Mouse (Mus musculus): ENCODE results near the gene Gtf3c2. TPM values are rescaled to one million over a fixed set of nuclear protein-coding genes. Genes with fewer than 3 reads are reported as not detected.

Gene Gtf3c2
- polyA plus RNA-seq, 1 experiment from 2014 or later = 72.6 TPM

DNA sequence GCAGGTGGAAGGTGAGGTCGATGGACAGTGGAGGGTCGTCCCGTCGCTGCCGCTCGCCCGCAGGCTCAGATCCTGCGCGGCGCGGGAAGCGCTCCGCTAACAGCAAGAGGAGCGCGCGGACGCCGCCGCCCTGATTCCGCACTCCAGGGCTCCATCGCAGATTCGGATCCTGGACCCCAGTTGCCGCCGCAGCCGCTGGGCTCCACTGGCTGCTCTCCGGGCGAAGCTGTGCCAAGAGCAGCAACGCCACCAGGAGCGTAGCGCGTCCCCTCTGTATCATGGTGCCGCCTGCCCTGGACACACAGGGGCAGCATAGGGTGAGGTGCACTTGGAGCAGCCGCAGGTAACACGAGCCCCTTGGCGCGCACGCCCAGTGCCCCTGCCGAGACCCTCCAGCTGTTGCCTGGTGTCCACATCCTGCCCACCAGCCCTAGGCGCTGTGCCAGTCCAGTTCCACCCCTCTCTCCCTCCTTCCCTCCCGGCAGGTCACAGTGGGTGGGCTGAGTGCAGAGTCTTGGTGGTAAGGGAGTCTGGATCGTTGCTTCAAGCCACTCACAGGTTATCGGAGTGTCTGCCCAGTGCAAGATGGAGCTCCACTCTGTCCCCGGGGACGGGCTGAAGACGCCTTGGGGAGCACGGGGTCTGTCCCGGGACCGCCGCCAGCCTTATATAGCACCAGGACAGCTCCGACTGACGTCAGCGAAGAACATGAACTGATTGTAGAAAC, 41.5 kb downstream of the Gtf3c2 start, which contains the start of gene Ucn:
Gene Ucn, minus strand, starts transcription at position 589 of the 727 bp plus-strand sequence.
- H3K9me3 ChIP-seq (ENCODE audit: control insufficient read depth, low read length) = no peaks in the 10 kb centered on the region
- peak within 1 kb of the TSS; percentile 33 for H3K4me2 ChIP-seq (replicated peaks; ENCODE audit: low read depth, low read length)
- WGBS = 2% methylated on average over 51 of the region's 52 CpGs
- H3K36me3 ChIP-seq (ENCODE audit: control insufficient read depth, insufficient read depth, low read length) = no peaks in the 10 kb centered on the region
- no peak within 1 kb of the TSS for H3K9ac ChIP-seq (ENCODE audit: low read depth, low read length)
- H3K27me3 ChIP-seq (ENCODE audit: control insufficient read depth, insufficient read depth, low read length) = peaks cover 46% of the 10 kb centered on the region
- H3K4me3 ChIP-seq (ENCODE audit: low read depth, low read length) = peak within 1 kb of the TSS; percentile 31
- DNase-seq (ENCODE audit: low spot score) = peak; percentile 36
- no peak within 1 kb of the TSS for H3K27ac ChIP-seq (ENCODE audit: low read depth, low read length)
- H3K4me1 ChIP-seq (replicated peaks; ENCODE audit: control insufficient read depth, insufficient read depth, low read length) = peaks cover 10% of the 10 kb centered on the region
- ATAC-seq (ENCODE audit: low FRiP score) = no peak

DNA sequence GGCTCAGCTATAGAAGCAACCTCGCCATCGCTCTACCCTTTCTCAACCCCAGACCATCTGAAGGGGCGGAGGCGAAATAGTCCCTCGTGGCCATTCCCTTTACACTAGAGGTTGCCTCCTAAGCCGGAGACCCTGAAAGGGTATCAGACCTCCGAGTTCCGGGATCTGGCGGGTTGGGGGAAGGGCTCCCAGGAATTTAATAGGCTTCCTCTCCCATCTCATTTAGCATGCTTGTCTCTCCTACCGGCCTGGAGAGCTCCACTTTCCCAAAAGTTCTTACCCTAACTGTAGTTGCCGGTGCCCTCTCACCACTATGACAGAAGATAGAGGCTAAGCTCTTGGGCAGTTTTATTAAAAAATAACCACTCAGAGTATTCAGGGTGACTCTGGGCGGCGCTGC, 42.3 kb downstream of the Gtf3c2 start:
- DNase-seq (ENCODE audit: low spot score) (peak; percentile 34), ATAC-seq (ENCODE audit: low FRiP score) (no peak)
- H3K27me3 ChIP-seq (ENCODE audit: control insufficient read depth, insufficient read depth, low read length) = peaks cover 46% of the 10 kb centered on the region
- no peaks in the 10 kb centered on the region for H3K9me3 ChIP-seq (ENCODE audit: control insufficient read depth, low read length)
- H3K4me1 ChIP-seq (replicated peaks; ENCODE audit: control insufficient read depth, insufficient read depth, low read length) = peaks cover 10% of the 10 kb centered on the region
- peak overlapping the region; percentile 33 for H3K4me2 ChIP-seq (replicated peaks; ENCODE audit: low read depth, low read length)
- H3K9ac ChIP-seq (ENCODE audit: low read depth, low read length) = no peak overlapping the region
- under 1% methylated on average over 13 of the region's 13 CpGs for WGBS
- no peak overlapping the region for H3K27ac ChIP-seq (ENCODE audit: low read depth, low read length)
- peak overlapping the region; percentile 31 for H3K4me3 ChIP-seq (ENCODE audit: low read depth, low read length)
- no peaks in the 10 kb centered on the region for H3K36me3 ChIP-seq (ENCODE audit: control insufficient read depth, insufficient read depth, low read length)

DNA sequence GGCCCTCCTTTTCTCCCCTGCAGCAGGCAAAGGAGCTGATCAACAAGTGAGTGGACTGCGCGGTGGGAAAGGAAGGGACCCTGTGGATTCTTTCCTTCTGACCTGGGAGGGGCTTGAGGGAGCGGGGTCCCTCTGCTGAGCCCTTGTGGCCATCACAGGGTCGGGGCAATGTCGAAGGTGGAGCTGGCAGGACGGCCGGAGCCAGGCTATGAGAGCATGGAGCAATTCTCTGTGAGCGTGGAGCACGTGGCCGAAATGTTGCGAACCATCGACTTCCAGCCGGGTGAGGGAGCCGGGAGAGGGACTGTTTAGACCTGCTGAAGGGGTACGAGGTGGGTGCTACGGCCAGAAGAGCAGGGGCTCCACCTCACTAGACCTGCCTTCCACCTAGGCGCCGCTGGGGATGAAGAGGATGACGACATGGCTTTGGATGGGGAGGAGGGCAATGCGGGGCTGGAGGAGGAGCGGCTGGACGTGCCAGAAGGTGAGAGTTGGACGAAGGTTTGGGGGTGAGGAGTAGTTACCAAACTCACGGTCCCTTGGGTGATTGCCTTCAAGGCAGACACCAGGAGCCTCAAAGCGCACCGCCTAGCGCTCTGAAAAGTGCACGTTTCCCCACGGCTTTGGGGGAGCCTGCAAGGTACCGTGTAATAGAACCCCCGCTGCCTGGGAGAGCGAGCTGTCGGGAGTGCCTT, 43.1 kb downstream of the Gtf3c2 start:
- Histone ChIP-seq H3K9me3 (ENCODE audit: control insufficient read depth, low read length) (no peaks in the 10 kb centered on the region), H3K27ac (ENCODE audit: low read depth, low read length) (no peak overlapping the region), H3K36me3 (ENCODE audit: control insufficient read depth, insufficient read depth, low read length) (no peaks in the 10 kb centered on the region), H3K4me2 (replicated peaks; ENCODE audit: low read depth, low read length) (peak overlapping the region; percentile 23), H3K27me3 (ENCODE audit: control insufficient read depth, insufficient read depth, low read length) (peaks cover 46% of the 10 kb centered on the region), H3K4me3 (ENCODE audit: low read depth, low read length) (no peak overlapping the region; the same call in 1 of the 2 replicates), H3K9ac (ENCODE audit: low read depth, low read length) (no peak overlapping the region), H3K4me1 (replicated peaks; ENCODE audit: control insufficient read depth, insufficient read depth, low read length) (peaks cover 10% of the 10 kb centered on the region)
- DNase-seq (ENCODE audit: low spot score) (peak; percentile 34), ATAC-seq (ENCODE audit: low FRiP score) (no peak)
- WGBS = under 1% methylated on average over 33 of the region's 33 CpGs

DNA sequence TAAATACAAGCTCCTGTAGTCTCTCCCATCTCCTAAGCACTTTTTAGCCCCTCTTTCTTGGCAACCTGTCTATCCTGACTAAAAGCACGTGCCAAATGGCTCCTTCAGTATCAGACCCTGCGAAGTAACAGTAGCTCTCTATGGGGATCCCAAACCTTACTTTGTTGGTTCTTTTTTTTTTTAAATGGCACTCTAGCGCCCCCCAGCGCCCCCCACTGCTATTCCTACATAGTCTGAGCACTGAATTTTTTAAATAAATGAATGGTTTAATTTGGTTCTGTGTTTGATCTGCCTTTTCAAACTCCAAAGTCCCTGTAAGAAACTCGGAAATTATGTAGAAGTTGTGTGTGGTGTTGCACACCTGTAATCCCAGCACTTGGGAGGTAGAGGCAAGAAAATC, 53.9 kb downstream of the Gtf3c2 start:
- WGBS = 40% methylated on average over 5 of the region's 5 CpGs
- Histone ChIP-seq H3K36me3 (ENCODE audit: control insufficient read depth, insufficient read depth, low read length) (no peaks in the 10 kb centered on the region), H3K27me3 (ENCODE audit: control insufficient read depth, insufficient read depth, low read length) (no peaks in the 10 kb centered on the region), H3K4me2 (replicated peaks; ENCODE audit: low read depth, low read length) (no peak overlapping the region), H3K4me3 (ENCODE audit: low read depth, low read length) (no peak overlapping the region), H3K9ac (ENCODE audit: low read depth, low read length) (no peak overlapping the region), H3K4me1 (replicated peaks; ENCODE audit: control insufficient read depth, insufficient read depth, low read length) (no peaks in the 10 kb centered on the region), H3K9me3 (ENCODE audit: control insufficient read depth, low read length) (no peaks in the 10 kb centered on the region), H3K27ac (ENCODE audit: low read depth, low read length) (no peak overlapping the region)
- ATAC-seq (ENCODE audit: low FRiP score) (no peak), DNase-seq (ENCODE audit: low spot score) (no peak)

DNA sequence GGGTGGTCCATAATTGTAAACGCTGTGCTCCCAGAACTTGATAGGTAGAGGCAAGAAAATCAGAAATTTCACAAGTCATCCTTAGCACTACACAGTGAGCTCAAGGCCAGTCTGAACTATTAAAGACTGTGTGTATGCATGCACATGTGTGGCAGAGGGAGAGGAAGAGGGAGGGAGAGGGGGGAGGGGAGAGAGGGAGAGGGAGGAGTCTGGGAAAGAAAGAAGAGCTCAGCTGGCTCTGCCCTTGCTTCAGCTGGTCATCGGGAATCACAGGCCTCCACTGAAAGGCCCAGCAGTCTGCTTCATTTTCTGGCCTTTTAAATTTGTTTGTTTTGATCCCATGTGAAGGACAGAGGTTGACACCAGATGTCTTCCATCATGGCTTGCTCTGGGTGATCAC, 56.5 kb downstream of the Gtf3c2 start:
- H3K27ac ChIP-seq (ENCODE audit: low read depth, low read length) = no peak overlapping the region
- H3K36me3 ChIP-seq (ENCODE audit: control insufficient read depth, insufficient read depth, low read length) = no peaks in the 10 kb centered on the region
- no peaks in the 10 kb centered on the region for H3K9me3 ChIP-seq (ENCODE audit: control insufficient read depth, low read length)
- WGBS = 50% methylated on average over 2 of the region's 2 CpGs
- no peak overlapping the region for H3K4me2 ChIP-seq (replicated peaks; ENCODE audit: low read depth, low read length)
- DNase-seq (ENCODE audit: low spot score) (no peak), ATAC-seq (ENCODE audit: low FRiP score) (no peak)
- no peak overlapping the region for H3K4me3 ChIP-seq (ENCODE audit: low read depth, low read length)
- H3K4me1 ChIP-seq (replicated peaks; ENCODE audit: control insufficient read depth, insufficient read depth, low read length) = no peaks in the 10 kb centered on the region
- no peaks in the 10 kb centered on the region for H3K27me3 ChIP-seq (ENCODE audit: control insufficient read depth, insufficient read depth, low read length)
- H3K9ac ChIP-seq (ENCODE audit: low read depth, low read length) = no peak overlapping the region

DNA sequence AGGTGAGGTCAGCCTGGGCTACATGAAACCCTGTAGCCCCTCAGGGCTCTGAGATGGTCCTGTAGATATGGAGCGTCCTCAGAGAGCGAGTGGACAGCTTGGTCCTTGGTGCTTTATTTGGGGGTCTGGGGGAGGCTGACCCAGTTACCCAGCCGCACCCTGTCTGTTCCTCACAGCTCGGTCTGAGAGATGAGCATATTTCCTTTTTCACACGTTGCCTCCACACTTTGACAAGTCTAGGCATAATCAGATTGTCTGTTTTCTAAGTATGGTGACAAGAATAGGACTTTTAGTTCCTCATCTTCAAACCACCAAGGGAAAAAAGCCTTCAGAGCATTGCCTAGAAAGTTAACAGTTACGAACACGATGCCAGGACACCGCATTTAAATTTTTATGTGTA, 58.8 kb downstream of the Gtf3c2 start:
- no peaks in the 10 kb centered on the region for H3K9me3 ChIP-seq (ENCODE audit: control insufficient read depth, low read length)
- WGBS = 88% methylated on average over 8 of the region's 8 CpGs
- no peak for DNase-seq (ENCODE audit: low spot score)
- no peak for ATAC-seq (ENCODE audit: low FRiP score)
- no peaks in the 10 kb centered on the region for H3K36me3 ChIP-seq (ENCODE audit: control insufficient read depth, insufficient read depth, low read length)
- H3K4me3 ChIP-seq (ENCODE audit: low read depth, low read length) = no peak overlapping the region
- no peaks in the 10 kb centered on the region for H3K27me3 ChIP-seq (ENCODE audit: control insufficient read depth, insufficient read depth, low read length)
- no peaks in the 10 kb centered on the region for H3K4me1 ChIP-seq (replicated peaks; ENCODE audit: control insufficient read depth, insufficient read depth, low read length)
- H3K27ac ChIP-seq (ENCODE audit: low read depth, low read length) = no peak overlapping the region
- H3K9ac ChIP-seq (ENCODE audit: low read depth, low read length) = no peak overlapping the region
- H3K4me2 ChIP-seq (replicated peaks; ENCODE audit: low read depth, low read length) = no peak overlapping the region

DNA sequence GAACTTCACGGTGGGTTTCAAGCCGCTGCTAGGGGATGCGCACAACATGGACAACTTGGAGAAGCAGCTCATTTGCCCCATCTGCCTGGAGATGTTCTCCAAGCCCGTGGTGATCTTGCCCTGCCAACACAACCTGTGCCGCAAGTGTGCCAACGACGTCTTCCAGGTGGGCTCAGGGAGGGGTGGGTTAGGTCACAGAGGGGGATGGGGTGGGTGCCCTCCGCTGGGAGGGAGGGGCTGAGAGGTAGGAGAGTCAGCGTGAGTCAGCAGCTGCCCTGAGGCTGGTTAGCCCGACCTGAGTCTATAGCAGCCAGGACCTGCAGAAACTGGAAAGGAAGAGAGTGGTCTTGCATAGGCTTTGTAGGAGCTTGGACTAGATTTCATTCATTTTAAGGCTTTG, 63.0 kb downstream of the Gtf3c2 start:
- Histone ChIP-seq H3K4me1 (replicated peaks; ENCODE audit: control insufficient read depth, insufficient read depth, low read length) (no peaks in the 10 kb centered on the region), H3K4me3 (ENCODE audit: low read depth, low read length) (no peak overlapping the region), H3K27ac (ENCODE audit: low read depth, low read length) (no peak overlapping the region), H3K36me3 (ENCODE audit: control insufficient read depth, insufficient read depth, low read length) (no peaks in the 10 kb centered on the region), H3K9me3 (ENCODE audit: control insufficient read depth, low read length) (no peaks in the 10 kb centered on the region), H3K9ac (ENCODE audit: low read depth, low read length) (no peak overlapping the region), H3K27me3 (ENCODE audit: control insufficient read depth, insufficient read depth, low read length) (no peaks in the 10 kb centered on the region), H3K4me2 (replicated peaks; ENCODE audit: low read depth, low read length) (no peak overlapping the region)
- WGBS = 26% methylated on average over 10 of the region's 10 CpGs
- ATAC-seq (ENCODE audit: low FRiP score) (no peak), DNase-seq (ENCODE audit: low spot score) (no peak)

DNA sequence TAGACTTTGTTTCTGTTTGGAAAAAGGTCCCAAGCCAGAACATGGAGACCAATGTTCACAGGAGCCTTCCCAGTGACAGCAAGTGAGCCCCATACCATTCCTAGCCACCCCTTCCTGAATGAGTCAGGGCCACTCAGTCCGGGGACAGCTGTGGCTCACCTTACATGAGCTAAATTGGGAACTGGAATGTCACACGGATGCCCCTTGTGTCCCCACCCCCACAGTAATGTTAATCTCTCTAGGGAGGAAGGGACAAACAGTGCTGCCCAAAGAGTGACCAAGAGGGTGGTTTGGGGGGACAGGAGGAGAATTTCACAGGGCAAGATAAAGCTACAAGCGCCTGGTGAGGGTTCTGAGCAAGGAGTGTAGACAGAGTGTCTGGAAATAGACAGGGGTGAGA, 63.6 kb downstream of the Gtf3c2 start, which contains the start of gene Trim54:
Gene Trim54, plus strand, starts transcription at position 359 of the 400 bp plus-strand sequence.
- H3K9ac ChIP-seq (ENCODE audit: low read depth, low read length) = no peak within 1 kb of the TSS
- no peaks in the 10 kb centered on the region for H3K4me1 ChIP-seq (replicated peaks; ENCODE audit: control insufficient read depth, insufficient read depth, low read length)
- H3K27ac ChIP-seq (ENCODE audit: low read depth, low read length) = no peak within 1 kb of the TSS
- H3K36me3 ChIP-seq (ENCODE audit: control insufficient read depth, insufficient read depth, low read length) = no peaks in the 10 kb centered on the region
- DNase-seq (ENCODE audit: low spot score) (no peak), ATAC-seq (ENCODE audit: low FRiP score) (no peak)
- no peak within 1 kb of the TSS for H3K4me2 ChIP-seq (replicated peaks; ENCODE audit: low read depth, low read length)
- H3K4me3 ChIP-seq (ENCODE audit: low read depth, low read length) = no peak within 1 kb of the TSS
- no peaks in the 10 kb centered on the region for H3K27me3 ChIP-seq (ENCODE audit: control insufficient read depth, insufficient read depth, low read length)
- H3K9me3 ChIP-seq (ENCODE audit: control insufficient read depth, low read length) = no peaks in the 10 kb centered on the region
- 44% methylated on average over 3 of the region's 3 CpGs for WGBS

DNA sequence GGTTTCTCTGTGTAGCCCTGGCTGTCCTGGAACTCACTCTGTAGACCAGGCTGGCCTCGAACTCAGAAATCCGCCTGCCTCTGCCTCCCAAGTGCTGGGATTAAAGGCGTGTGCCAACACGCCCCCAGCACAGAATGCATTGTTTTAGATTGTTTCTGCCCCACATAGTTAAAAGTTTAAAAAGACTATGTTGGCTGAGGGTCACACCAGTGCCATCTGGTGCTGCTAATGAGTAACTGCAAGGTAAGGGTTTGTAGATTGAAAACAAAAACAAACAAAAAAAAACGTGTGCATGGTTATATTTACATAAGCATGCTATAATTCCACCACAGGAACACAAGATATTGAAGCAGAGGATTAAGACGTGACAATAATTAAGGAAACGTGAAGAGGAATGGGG, 69.2 kb downstream of the Gtf3c2 start:
- Histone ChIP-seq H3K4me2 (replicated peaks; ENCODE audit: low read depth, low read length) (no peak overlapping the region), H3K36me3 (ENCODE audit: control insufficient read depth, insufficient read depth, low read length) (no peaks in the 10 kb centered on the region), H3K27ac (ENCODE audit: low read depth, low read length) (no peak overlapping the region), H3K4me3 (ENCODE audit: low read depth, low read length) (no peak overlapping the region), H3K27me3 (ENCODE audit: control insufficient read depth, insufficient read depth, low read length) (no peaks in the 10 kb centered on the region), H3K4me1 (replicated peaks; ENCODE audit: control insufficient read depth, insufficient read depth, low read length) (no peaks in the 10 kb centered on the region), H3K9ac (ENCODE audit: low read depth, low read length) (no peak overlapping the region), H3K9me3 (ENCODE audit: control insufficient read depth, low read length) (no peaks in the 10 kb centered on the region)
- DNase-seq (ENCODE audit: low spot score) (no peak), ATAC-seq (ENCODE audit: low FRiP score) (no peak)
- 42% methylated on average over 7 of the region's 7 CpGs for WGBS

All from hindbrain, embryonic 11.5 days (tissue).